Mouse (Mus musculus) Patski (cell line): ENCODE data around the gene Rpl9-ps6. TPM values are rescaled to one million over a fixed set of nuclear protein-coding genes. Genes with fewer than 3 reads are reported as not detected.
"Not testable (repeated sequence)": the region's sequence is repeated elsewhere in the genome, so short reads cannot be mapped to it uniquely, and the experiment has no call there.

ENCODE experiments used
- ATAC-seq: fragments of 100-300 bp; one replicate; pipeline ENCODE4 v1.8.0; 2021
- CTCF ChIA-PET: fragments of 350-600 bp; sonication (Branson Sonifier 250); formaldehyde crosslinking; loops from one replicate; lab custom pipeline; 2022; ENCODE audit warnings: inconsistent platforms; lab: Charles Lee
- POLR2A ChIA-PET: fragments of 350-600 bp; sonication (Branson Sonifier 250); formaldehyde crosslinking; loops from one replicate; lab custom pipeline; 2022; ENCODE audit warnings: antibody characterized with exemption, inconsistent platforms; lab: Charles Lee
- DNase-seq: peaks from one replicate; pipeline ENCODE4 v3.0.0-alpha.2; 2011; ENCODE audit warnings: low read depth, low spot score
- H3K27me3 ChIP-seq: fragments of 371-371 bp; one replicate; pipeline ENCODE4 v1.5.1; 2021
- CTCF ChIP-seq: fragments of 100-300 bp; IDR thresholded peaks from one replicate; pipeline ENCODE4 v1.5.1; 2021
- in situ Hi-C: fragments of 300-500 bp; cut with MboI; formaldehyde crosslinking; loops from 3 replicates; pipeline ENCODE4 v1.11.1; 2018; ENCODE audit warnings: low pct_unique_long_range_greater_than_20kb, mixed read lengths
- polyA plus RNA-seq: library from polyadenylated mRNA; unstranded; gene quantifications from one replicate; pipeline ENCODE4 v1.2.3, GENCODE M21; 2021

The Rpl9-ps6 gene
- polyA plus RNA-seq, 1 experiment from 2014 or later: 38.9 TPM

DNA sequence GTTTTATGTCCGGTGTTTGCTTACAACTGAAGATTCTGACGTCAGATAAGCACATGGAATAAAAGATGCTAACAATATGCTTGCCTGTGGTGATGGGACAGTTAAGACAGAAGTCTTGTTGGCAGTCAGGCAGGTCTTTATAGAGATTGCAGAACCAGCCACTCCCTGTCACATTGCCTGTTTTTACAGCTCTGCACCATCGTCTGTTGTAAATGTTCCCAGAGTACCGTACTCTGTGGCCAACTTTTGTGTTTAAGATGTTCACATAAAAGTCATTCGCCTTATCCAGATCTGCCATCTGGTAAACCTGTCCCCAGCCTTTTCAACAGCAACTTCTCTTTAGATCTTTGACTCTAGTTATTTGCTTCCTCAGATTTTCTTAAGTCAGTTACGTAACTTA is 31.0 kb upstream of the Rpl9-ps6 start:
- TF ChIP-seq CTCF: no peak
- ChIA-PET POLR2A (no interaction called here), CTCF (interaction anchor here (0.6 to 0.9 kb wide), 2 partner anchors 9 to 169 kb away, joined by 3 to 4 read pairs; no protein-coding TSS in a partner anchor)
- DNase-seq (no peak), ATAC-seq (no peak)
- in situ Hi-C loops: loop anchor here (10.0 kb wide), 1 partner anchor 523 kb away; no protein-coding TSS in a partner anchor
- no peaks in the 10 kb centered on the region for H3K27me3 ChIP-seq

DNA sequence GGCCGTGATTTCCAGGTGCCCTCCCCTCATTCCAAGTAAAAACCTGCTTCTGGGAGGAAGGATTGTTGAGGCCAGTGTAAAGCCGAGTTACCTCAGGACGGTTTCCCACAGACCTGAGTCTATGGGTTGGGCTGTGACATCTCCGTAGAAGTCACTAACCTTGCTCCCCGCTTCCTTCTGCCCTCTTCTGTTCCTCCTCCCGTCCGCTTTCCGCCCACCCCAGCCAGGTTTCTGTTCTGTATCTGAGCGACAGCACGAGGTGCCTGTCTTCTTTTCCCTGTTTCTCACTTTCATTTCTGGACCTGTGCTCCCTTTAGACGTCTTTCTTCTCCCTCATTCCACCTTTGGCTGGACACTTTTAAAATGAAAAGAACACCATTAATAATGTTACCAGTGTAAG is 28.7 kb upstream of the Rpl9-ps6 start:
- TF ChIP-seq CTCF: no peak
- DNase-seq (no peak), ATAC-seq (no peak)
- CTCF ChIA-PET: no interaction called here
- in situ Hi-C loops: loop anchor here (10.0 kb wide), 1 partner anchor 520 kb away; no protein-coding TSS in a partner anchor
- no peaks in the 10 kb centered on the region for H3K27me3 ChIP-seq
- POLR2A ChIA-PET: no interaction called here

DNA sequence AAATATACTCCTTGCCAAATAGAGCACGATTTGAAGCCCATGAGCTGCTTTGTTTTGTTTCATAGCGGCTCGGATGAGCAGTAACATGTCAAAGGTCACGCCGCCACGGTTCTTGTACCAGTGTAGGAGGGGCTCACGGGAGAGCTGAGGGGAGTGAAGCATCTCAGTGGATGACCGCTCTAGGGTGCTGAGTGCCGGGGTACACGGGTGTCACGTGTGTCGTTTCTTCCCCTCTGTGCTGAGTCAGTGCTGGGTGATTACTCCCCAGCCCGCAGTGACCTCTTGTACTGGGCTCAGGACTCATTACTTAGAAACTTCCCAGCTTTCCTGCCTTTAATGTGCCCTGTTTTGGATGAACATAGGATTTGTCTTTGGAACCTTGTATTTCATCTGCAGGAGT is 28.2 kb upstream of the Rpl9-ps6 start:
- no peak for TF ChIP-seq CTCF
- no peaks in the 10 kb centered on the region for H3K27me3 ChIP-seq
- in situ Hi-C loops: loop anchor here (10.0 kb wide), 1 partner anchor 520 kb away; no protein-coding TSS in a partner anchor
- no peak for DNase-seq
- POLR2A ChIA-PET: no interaction called here
- CTCF ChIA-PET: no interaction called here
- no peak for ATAC-seq

- H3K27me3 ChIP-seq: no peaks in the 10 kb centered on the region
- TF ChIP-seq CTCF: peak; percentile 5
- CTCF ChIA-PET: no interaction called here
- POLR2A ChIA-PET: no interaction called here
- no peak for DNase-seq
- no peak for ATAC-seq
- in situ Hi-C loops: loop anchor here (10.0 kb wide), 1 partner anchor 519 kb away; no protein-coding TSS in a partner anchor
Measured at GRCm38 (mm10) chr19:32493471-32493870, 27.1 kb upstream of the Rpl9-ps6 start.

GRCm38 (mm10) chr19:32492981-32493380 is 26.6 kb upstream of the Rpl9-ps6 start:
- POLR2A ChIA-PET: no interaction called here
- no peak for DNase-seq
- no peak for ATAC-seq
- no peak for TF ChIP-seq CTCF
- CTCF ChIA-PET: no interaction called here
- no peaks in the 10 kb centered on the region for H3K27me3 ChIP-seq
- in situ Hi-C loops: loop anchor here (10.0 kb wide), 1 partner anchor 518 kb away; no protein-coding TSS in a partner anchor

DNA sequence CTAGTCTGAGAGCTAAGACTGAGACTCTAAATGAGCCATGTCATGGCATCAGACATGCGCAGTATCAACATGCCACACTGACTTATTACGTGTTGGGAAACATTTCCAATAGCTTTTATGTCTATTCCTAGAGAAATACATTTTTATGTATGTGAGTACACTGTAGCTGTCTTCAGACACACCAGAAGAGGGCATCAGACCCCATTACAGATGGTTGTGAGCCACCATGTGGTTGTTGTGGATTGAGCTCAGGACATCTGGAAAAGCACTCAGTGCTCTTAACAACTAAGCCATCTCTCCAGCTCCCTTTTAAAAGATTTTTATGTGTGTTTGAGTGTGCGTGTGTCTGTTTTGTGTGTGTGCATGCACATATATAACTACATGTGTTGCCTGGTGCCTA is 26.0 kb upstream of the Rpl9-ps6 start:
- DNase-seq: no peak
- ATAC-seq: no peak
- H3K27me3 ChIP-seq: no peaks in the 10 kb centered on the region
- peak; percentile 37 for TF ChIP-seq CTCF
- POLR2A ChIA-PET: no interaction called here
- in situ Hi-C loops: loop anchor here (10.0 kb wide), 1 partner anchor 518 kb away; no protein-coding TSS in a partner anchor
- CTCF ChIA-PET: no interaction called here

- ATAC-seq: no peak
- POLR2A ChIA-PET: interaction anchor here (0.6 to 0.7 kb wide), 2 partner anchors 16 to 101 kb away, joined by 3 read pairs; partner anchors contain the start of gene Sgms1
- CTCF ChIA-PET: interaction anchor here (0.7 to 1.4 kb wide), 3 partner anchors 8 to 20 kb away, joined by 3 to 4 read pairs (median 3); no protein-coding TSS in a partner anchor
Measured at GRCm38 (mm10) chr19:32490976-32491375, 24.6 kb upstream of the Rpl9-ps6 start.

GRCm38 (mm10) chr19:32489166-32489895 is 23.0 kb upstream of the Rpl9-ps6 start:
- CTCF ChIA-PET: no interaction called here
- no peaks in the 10 kb centered on the region for H3K27me3 ChIP-seq
- in situ Hi-C loops: no loop called here
- DNase-seq (no peak), ATAC-seq (no peak)
- POLR2A ChIA-PET: interaction anchor here (0.7 kb wide), 2 partner anchors 518 to 731 kb away, joined by 3 to 5 read pairs; no protein-coding TSS in a partner anchor
- no peak for TF ChIP-seq CTCF

More at GRCm38 (mm10) chr19:32490976-32491375, 24.6 kb upstream of the Rpl9-ps6 start:
- TF ChIP-seq CTCF: no peak
- no peaks in the 10 kb centered on the region for H3K27me3 ChIP-seq
- no peak for DNase-seq
- in situ Hi-C loops: loop anchor here (10.0 kb wide), 1 partner anchor 516 kb away; no protein-coding TSS in a partner anchor

DNA sequence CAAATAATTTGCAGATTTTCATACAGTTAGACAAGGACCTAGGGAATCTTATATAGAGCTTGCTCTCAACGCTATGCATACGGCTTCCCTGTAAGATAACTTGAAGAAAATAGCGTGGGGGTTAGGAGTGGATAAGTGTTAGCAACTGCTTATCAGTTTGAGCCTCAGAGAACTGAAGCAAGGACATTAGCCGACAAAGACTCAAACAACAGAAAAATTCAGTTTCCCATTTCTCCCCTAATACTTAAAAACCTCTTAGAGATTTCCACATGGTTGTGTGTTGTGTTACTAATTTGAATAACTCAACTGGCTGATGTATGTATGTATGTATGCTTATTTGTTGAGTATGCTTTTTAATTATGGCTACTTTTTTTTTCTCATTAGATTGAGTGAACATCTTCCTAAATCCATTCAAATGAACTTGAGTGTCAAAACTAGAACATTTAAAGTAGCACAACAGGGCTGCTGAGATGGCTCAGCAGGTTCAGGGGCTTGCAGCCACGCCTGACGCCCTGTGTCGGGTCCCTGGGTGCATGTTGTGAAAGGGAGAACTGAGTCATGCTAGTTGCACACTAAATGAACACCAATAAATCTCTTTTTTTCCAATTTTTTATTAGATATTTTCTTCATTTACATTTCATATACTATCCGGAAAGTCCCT is 21.3 kb upstream of the Rpl9-ps6 start:
- ATAC-seq: no peak

DNA sequence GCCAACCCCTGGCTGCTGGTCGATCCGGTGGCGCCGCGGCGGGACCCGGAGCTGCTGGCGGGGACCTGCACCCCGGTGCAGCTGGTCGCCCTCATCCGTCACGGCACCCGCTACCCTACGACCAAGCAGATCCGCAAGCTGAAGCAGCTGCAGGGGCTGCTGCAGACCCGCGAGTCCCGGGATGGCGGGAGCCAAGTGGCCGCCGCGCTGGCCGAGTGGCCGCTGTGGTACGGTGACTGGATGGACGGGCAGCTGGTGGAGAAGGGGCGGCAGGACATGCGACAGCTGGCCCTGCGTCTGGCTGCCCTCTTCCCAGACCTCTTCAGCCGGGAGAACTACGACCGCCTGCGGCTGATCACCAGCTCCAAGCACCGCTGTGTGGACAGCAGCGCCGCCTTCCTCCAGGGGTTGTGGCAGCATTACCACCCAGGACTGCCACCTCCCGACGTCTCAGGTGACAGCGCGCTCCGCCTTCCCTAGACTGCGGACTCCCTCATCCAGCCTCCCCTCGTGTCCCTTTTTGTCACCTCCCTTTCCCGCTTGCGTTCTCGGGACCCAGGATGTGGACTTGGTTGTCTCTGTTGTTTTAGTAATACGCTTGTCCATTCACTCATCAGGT is 19.8 kb upstream of the Rpl9-ps6 start:
- ChIA-PET POLR2A (interaction anchor here (0.9 kb wide), 1 partner anchor 225 kb away, joined by 3 read pairs; no protein-coding TSS in a partner anchor), CTCF (interaction anchor here (1.2 to 2.5 kb wide), 7 partner anchors 11 to 204 kb away, joined by 3 to 8 read pairs (median 3); no protein-coding TSS in a partner anchor)
- in situ Hi-C loops, DNase-seq: not testable (repeated sequence)
- H3K27me3 ChIP-seq: peaks cover 26% of the 10 kb centered on the region
- TF ChIP-seq CTCF: peak; percentile 73
- peak; percentile 94 for ATAC-seq

More for the DNA sequence above, 21.3 kb upstream of the Rpl9-ps6 start:
- peaks cover 11% of the 10 kb centered on the region for H3K27me3 ChIP-seq
- DNase-seq: no peak
- CTCF ChIA-PET: interaction anchor here (1.0 to 1.5 kb wide), 3 partner anchors 9 to 193 kb away, joined by 3 to 4 read pairs (median 3); no protein-coding TSS in a partner anchor
- in situ Hi-C loops: no loop called here
- POLR2A ChIA-PET: interaction anchor here (0.6 kb wide), 1 partner anchor 99 kb away, joined by 5 read pairs; no protein-coding TSS in a partner anchor
- no peak for TF ChIP-seq CTCF
